Mouse (Mus musculus) embryonic fibroblast, embryonic 13.5 days (primary cell): ENCODE data around the gene Cxcl14.

Experiments
- CTCF ChIP-seq: IDR thresholded peaks from 2 replicates; pipeline ENCODE4 v1.5.1; 2011; ENCODE audit warnings: mild to moderate bottlenecking, control low read depth, low read length, moderate library complexity, borderline replicate concordance; ENCODE audit not compliant: insufficient read depth
- POLR2A ChIP-seq: IDR thresholded peaks from 2 replicates; pipeline ENCODE4 v1.6.1; 2011; ENCODE audit warnings: low read depth, mild to moderate bottlenecking, control low read depth, low read length, moderate library complexity

GRCm38 (mm10) chr13:56266435-56266834 is 29.9 kb downstream of the Cxcl14 start:
- TF ChIP-seq CTCF (no peak), POLR2A (no peak)
